Mouse (Mus musculus) T-helper 17 cell (primary cell): ENCODE data around the gene Btg2.

Source experiments
- in situ Hi-C, 2 experiments: fragments of 300-600 bp; cut with MboI, MseI; formaldehyde crosslinking; loops; 1 replicate in 1 of 2; 2 replicates in 1 of 2; pipeline ENCODE4 v1.15.1; 2025; ENCODE audit warnings: high pct_unique_total_duplicates in 2 of 2

Btg2 gene

GRCm38 (mm10) chr1:134079477-134080163 is 700 bp upstream of the Btg2 start:
- in situ Hi-C loops, result loop anchor here in 1 of 2 experiments (10.0 kb wide), 1 partner anchor 1055 kb away; the partner anchor contains the start of gene Ptpn7

GRCm38 (mm10) chr1:134078061-134078795 is 692 bp downstream of the Btg2 start:
- in situ Hi-C loops, result loop anchor here in 1 of 2 experiments (10.0 kb wide), 1 partner anchor 1057 kb away; the partner anchor contains the start of gene Ptpn7

- in situ Hi-C loops, result loop anchor here in 1 of 2 experiments (10.0 kb wide), 1 partner anchor 1057 kb away; the partner anchor contains the start of gene Ptpn7
Observed at GRCm38 (mm10) chr1:134077389-134078060, 1.4 kb downstream of the Btg2 start.

GRCm38 (mm10) chr1:134076789-134077188 is 2.1 kb downstream of the Btg2 start:
- in situ Hi-C loops, result loop anchor here in 1 of 2 experiments (10.0 kb wide), 1 partner anchor 1058 kb away; the partner anchor contains the start of gene Ptpn7

GRCm38 (mm10) chr1:134075532-134075931 is 3.4 kb downstream of the Btg2 start:
- in situ Hi-C loops, result loop anchor here in 1 of 2 experiments (10.0 kb wide), 1 partner anchor 1059 kb away; the partner anchor contains the start of gene Ptpn7

- in situ Hi-C loops, result loop anchor here in 1 of 2 experiments (10.0 kb wide), 1 partner anchor 1060 kb away; the partner anchor contains the start of gene Ptpn7
Observed at GRCm38 (mm10) chr1:134074606-134075005, 4.3 kb downstream of the Btg2 start.

GRCm38 (mm10) chr1:134074184-134074583 is 4.7 kb downstream of the Btg2 start:
- in situ Hi-C loops, result loop anchor here in 1 of 2 experiments (10.0 kb wide), 1 partner anchor 1061 kb away; the partner anchor contains the start of gene Ptpn7

- in situ Hi-C loops, result loop anchor here in 1 of 2 experiments (10.0 kb wide), 1 partner anchor 1061 kb away; the partner anchor contains the start of gene Ptpn7
Observed at GRCm38 (mm10) chr1:134073658-134074057, 5.3 kb downstream of the Btg2 start.

GRCm38 (mm10) chr1:134073061-134073564 is 5.8 kb downstream of the Btg2 start:
- in situ Hi-C loops, result loop anchor here in 1 of 2 experiments (10.0 kb wide), 1 partner anchor 1062 kb away; the partner anchor contains the start of gene Ptpn7

- in situ Hi-C loops, result loop anchor here in 1 of 2 experiments (10.0 kb wide), 1 partner anchor 1063 kb away; the partner anchor contains the start of gene Ptpn7
Observed at GRCm38 (mm10) chr1:134071411-134072018, 7.4 kb downstream of the Btg2 start.

GRCm38 (mm10) chr1:134070099-134070669 is 8.7 kb downstream of the Btg2 start:
- in situ Hi-C loops, result loop anchor here in 1 of 2 experiments (10.0 kb wide), 1 partner anchor 1065 kb away; the partner anchor contains the start of gene Ptpn7

GRCm38 (mm10) chr1:134067143-134067619 is 11.7 kb downstream of the Btg2 start:
- in situ Hi-C loops, result no loop called here

- in situ Hi-C loops, result no loop called here
Observed at GRCm38 (mm10) chr1:134066554-134066953, 12.4 kb downstream of the Btg2 start.

- in situ Hi-C loops, result no loop called here
Observed at GRCm38 (mm10) chr1:134065241-134065809, 13.6 kb downstream of the Btg2 start.

- in situ Hi-C loops, result loop anchor here in 1 of 2 experiments (5.0 kb wide), 2 partner anchors 1068 to 1688 kb away; partner anchors contain the start of gene Ptpn7
Observed at GRCm38 (mm10) chr1:134064296-134064831, 14.6 kb downstream of the Btg2 start.

GRCm38 (mm10) chr1:134063773-134064125 is 15.2 kb downstream of the Btg2 start:
- in situ Hi-C loops, result loop anchor here in 1 of 2 experiments (5.0 kb wide), 2 partner anchors 1069 to 1689 kb away; partner anchors contain the start of gene Ptpn7

GRCm38 (mm10) chr1:134063086-134063772 is 15.7 kb downstream of the Btg2 start:
- in situ Hi-C loops, result loop anchor here in 1 of 2 experiments (5.0 kb wide), 2 partner anchors 1069 to 1689 kb away; partner anchors contain the start of gene Ptpn7

- in situ Hi-C loops, result loop anchor here in 1 of 2 experiments (5.0 kb wide), 2 partner anchors 1070 to 1690 kb away; partner anchors contain the start of gene Ptpn7
Observed at GRCm38 (mm10) chr1:134062411-134063085, 16.4 kb downstream of the Btg2 start.
